Mouse (Mus musculus) erythroblast, embryonic 14.5 days (primary cell): Measurements from ENCODE around the gene Stk11.

Source experiments
- GATA1 ChIP-seq: IDR thresholded peaks from 2 replicates; pipeline ENCODE4 v1.6.1; 2012; ENCODE audit warnings: low read length, inconsistent platforms, mixed read lengths
- TAL1 ChIP-seq: IDR thresholded peaks from 3 replicates; pipeline ENCODE4 v1.6.1; 2012; ENCODE audit warnings: low read length, inconsistent platforms, mixed read lengths

DNA sequence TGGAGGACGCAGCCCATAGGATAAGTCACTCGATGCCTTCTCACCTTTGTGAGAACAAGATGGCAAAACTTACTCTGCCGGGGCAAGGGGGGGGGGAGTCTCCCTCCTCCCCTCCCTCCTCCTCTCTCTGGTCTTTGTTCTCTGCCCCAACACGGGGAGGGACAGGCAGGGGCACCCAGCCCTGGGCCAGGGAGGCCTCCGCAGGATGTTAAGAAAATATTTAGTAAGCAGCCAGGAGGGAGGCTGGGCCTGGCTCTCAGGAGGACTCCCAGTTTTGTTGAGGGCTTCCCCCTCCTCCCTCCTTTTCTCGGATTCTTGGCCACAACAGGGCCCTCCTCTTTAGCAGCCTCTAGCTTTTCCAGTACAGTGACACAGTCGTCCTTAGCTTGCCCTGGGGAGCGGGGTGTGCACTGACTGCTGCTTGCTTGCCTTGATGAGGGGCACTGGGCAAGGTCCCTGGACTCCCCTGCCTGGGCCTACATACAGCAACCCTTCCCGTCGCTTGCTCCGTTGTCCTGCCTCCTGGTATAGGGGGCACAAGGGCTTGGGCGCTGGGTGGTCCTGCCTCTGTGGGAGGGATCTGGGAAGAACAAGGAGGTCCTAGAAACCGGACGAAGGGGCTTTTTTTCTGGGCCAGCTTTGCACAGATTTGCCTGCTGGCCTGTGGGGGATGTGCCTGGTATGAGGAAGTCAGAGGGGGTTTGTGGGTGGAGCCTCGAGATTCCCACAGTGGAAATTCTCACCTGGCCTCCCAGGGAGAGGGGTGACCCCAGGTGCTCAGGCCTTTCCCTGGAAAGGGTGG, 36.7 kb downstream of the Stk11 start:
- no peak for TF ChIP-seq TAL1
- no peak for TF ChIP-seq GATA1
